ENCODE assay signal across 9 mouse cellular contexts in the genomic region with DNA sequence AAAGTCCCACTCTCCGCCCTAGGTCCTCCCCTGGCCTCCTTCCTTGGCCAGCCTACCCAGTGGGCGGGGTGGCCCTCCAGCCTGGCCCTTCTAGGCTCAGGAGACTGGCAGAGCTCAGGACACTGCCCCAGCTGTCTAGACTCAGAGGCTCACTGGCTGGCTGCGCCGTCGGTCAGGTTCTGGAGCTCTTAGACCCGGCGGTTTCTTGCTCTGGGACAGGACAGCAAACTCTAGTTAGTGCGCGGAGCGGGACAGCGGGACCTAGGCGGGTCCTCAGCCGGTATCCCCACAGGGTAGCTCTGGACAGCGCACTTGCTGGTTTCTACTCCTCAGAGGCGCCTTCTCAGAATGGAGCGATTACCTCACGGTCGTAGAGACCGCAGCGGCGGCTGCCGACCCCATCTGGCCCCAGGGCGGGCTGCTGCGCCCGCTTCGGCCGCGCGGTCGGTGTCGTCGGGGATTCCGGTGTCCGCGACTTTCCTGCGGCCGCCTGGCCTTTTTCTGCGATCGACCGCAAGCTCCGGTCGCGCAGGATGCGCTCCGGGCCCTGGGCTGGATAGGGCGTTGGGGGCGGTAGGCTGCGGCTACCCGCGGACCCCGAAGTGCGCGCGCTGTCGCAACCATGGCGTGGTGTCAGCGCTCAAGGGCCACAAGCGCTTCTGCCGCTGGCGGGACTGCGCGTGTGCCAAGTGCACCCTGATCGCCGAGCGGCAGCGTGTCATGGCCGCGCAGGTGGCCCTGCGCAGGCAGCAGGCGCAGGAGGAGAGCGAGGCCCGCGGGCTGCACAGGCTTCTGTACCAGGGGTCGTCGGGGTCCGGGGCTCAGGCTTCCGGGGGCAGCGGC. TPM values are rescaled to one million over a fixed set of nuclear protein-coding genes. Genes with fewer than 3 reads are reported as not detected.
A peak's percentile ranks its signal among the peaks of the same experiment; 100 is the strongest.
DNase-seq lines count a peak whose midpoint lies in the region; ATAC-seq lines count a peak whose summit lies in the region.
"Had no signal": no experiment of that assay in that cellular context is flagged by ENCODE, and none has a peak within 500 bp of the region (broad histone marks: within the 10 kb centered on the region; RNA-seq: fewer than 3 reads in every experiment).

No protein-coding gene starts in this region.

- WGBS in embryonic facial prominence, embryonic 11.5 days = 1% methylated on average over 70 of the region's 78 CpGs
- WGBS in limb, embryonic 10.5 days = 1% methylated on average over 78 of the region's 78 CpGs

- peak overlapping the region; percentile 52 for H3K4me3 ChIP-seq in embryonic facial prominence, embryonic 11.5 days (ENCODE audit: low read depth, low read length)
- peak overlapping the region; percentile 64 for H3K4me3 ChIP-seq in limb, embryonic 10.5 days
- H3K4me3 ChIP-seq: erythroblast, embryonic 14.5 days had no signal

- DNase-seq in cerebellum, postnatal 10 days = peak; percentile 65 to 74
- DNase-seq in cerebellum, adult 8-10 months = no peak
- peak; percentile 7 for DNase-seq in 3134 (ENCODE audit: extremely low read depth, insufficient read length, low spot score)
- DNase-seq in embryonic facial prominence, embryonic 11.5 days (ENCODE audit: low spot score) = peak; percentile 41
- DNase-seq in limb, embryonic 10.5 days (ENCODE audit: low spot score) = peak; percentile 66
- DNase-seq in natural killer cell, adult 2 months (ENCODE audit: low spot score in 2 of 2) = peak; percentile 4 to 6

- H3K27me3 ChIP-seq in embryonic facial prominence, embryonic 11.5 days (ENCODE audit: control insufficient read depth, insufficient read depth, low read length) = peaks cover 18% of the 10 kb centered on the region
- peaks cover 51% of the 10 kb centered on the region for H3K27me3 ChIP-seq in limb, embryonic 10.5 days (ENCODE audit: low read depth, poor library complexity, severe bottlenecking)

- H3K27ac ChIP-seq in embryonic facial prominence, embryonic 11.5 days (replicated peaks; ENCODE audit: low read depth, low read length) = no peak overlapping the region
- peak overlapping the region; percentile 78 for H3K27ac ChIP-seq in limb, embryonic 10.5 days

- ATAC-seq in embryonic facial prominence, embryonic 11.5 days (replicated peaks; ENCODE audit: insufficient number of reproducible peaks, low FRiP score, low TSS enrichment, low read depth) = peak; percentile 85
- ATAC-seq in hematopoietic stem cell, adult 5-6 weeks (replicated peaks in 1 of 2; ENCODE audit: insufficient read depth in 1 of 2, low FRiP score in 2 of 2, low TSS enrichment in 1 of 2, low read depth in 1 of 2, poor library complexity in 2 of 2, severe bottlenecking in 2 of 2) = peak; percentile 51 to 68
- ATAC-seq in inflammation-experienced regulatory T-cells, adult 6 months = no peak

- H3K36me3 ChIP-seq in embryonic facial prominence, embryonic 11.5 days (replicated peaks; ENCODE audit: control insufficient read depth, insufficient read depth, low read depth, low read length) = no peaks in the 10 kb centered on the region
- H3K36me3 ChIP-seq in limb, embryonic 10.5 days = no peaks in the 10 kb centered on the region

- no peaks in the 10 kb centered on the region for H3K9me3 ChIP-seq in embryonic facial prominence, embryonic 11.5 days (replicated peaks; ENCODE audit: control insufficient read depth, low read length)
- no peaks in the 10 kb centered on the region for H3K9me3 ChIP-seq in limb, embryonic 10.5 days (replicated peaks)

- H3K4me1 ChIP-seq in embryonic facial prominence, embryonic 11.5 days (ENCODE audit: control insufficient read depth, insufficient read depth, low read length) = no peaks in the 10 kb centered on the region; the same call in none of the 2 replicates
- H3K4me1 ChIP-seq in limb, embryonic 10.5 days = peaks cover 16% of the 10 kb centered on the region

- peak overlapping the region; percentile 83 for H3K4me2 ChIP-seq in embryonic facial prominence, embryonic 11.5 days (ENCODE audit: low read depth, low read length)

- H3K9ac ChIP-seq in embryonic facial prominence, embryonic 11.5 days (replicated peaks; ENCODE audit: low read length) = peak overlapping the region; percentile 51

RNA-seq across cellular contexts. Expression of gene Dmrta1, which starts 8.9 kb away (rescaled TPM):
- 0.84 and 1.5 TPM in 2 replicates for polyA plus RNA-seq in embryonic facial prominence, embryonic 11.5 days (2014; fragmentation: Nextera tagmentation; extraction: Ambion mirVana)
- not detected in 2 replicates for total RNA-seq in hematopoietic stem cell, adult 5-6 weeks (2017)
- polyA plus RNA-seq in limb, embryonic 10.5 days (2016; fragmentation: Nextera tagmentation; extraction: Ambion mirVana) = 0.80 and 0.92 TPM in 2 replicates
- not detected for polyA plus RNA-seq in inflammation-experienced regulatory T-cells, adult 6 months (2017; shearing (Covaris generic))
- polyA plus RNA-seq: erythroblast, embryonic 14.5 days had no signal
